Mouse (Mus musculus): ENCODE measurements around the gene Spink2. TPM values are rescaled to one million over a fixed set of nuclear protein-coding genes. Genes with fewer than 3 reads are reported as not detected.

Spink2 gene
- polyA plus RNA-seq, 1 experiment from 2014 or later = 2.3 TPM

DNA sequence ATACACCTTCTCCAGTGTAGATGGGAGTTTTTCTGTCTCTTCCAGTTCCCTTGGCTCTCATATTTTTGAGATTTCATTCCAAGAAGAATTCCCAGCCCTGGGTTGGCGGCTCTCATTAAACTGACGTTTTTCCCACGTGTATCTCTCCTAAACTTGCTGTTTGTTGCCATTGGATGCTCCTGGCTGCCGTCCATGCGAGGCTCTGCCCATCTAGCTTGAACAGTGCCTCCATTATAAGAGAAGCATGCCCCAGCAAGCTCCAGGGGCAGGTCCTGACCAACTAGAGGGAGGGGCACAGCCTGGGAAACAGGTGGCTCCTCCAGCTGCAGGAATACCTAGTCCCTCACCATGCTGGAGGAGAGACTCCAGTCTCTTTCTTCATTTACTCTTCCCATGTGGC, 54.3 kb downstream of the Spink2 start:
- TF ChIP-seq EP300 (optimal IDR thresholded peaks at IDR 0.05) (no peak), CTCF (IDR thresholded peaks at IDR 0.05; ENCODE audit: low read depth) (no peak)
- no peak overlapping the region for H3K4me2 ChIP-seq (replicated peaks; ENCODE audit: low read depth)
- H3K27ac ChIP-seq (replicated peaks) = 0 out of 2 replicates have a peak overlapping the region, but pooled peaks have one; percentile 40
- no peak for ATAC-seq (ENCODE audit: low FRiP score, low TSS enrichment)
- no peaks in the 10 kb centered on the region for H3K36me3 ChIP-seq (ENCODE audit: control insufficient read depth, insufficient read depth, low read length)
- H3K9me3 ChIP-seq (ENCODE audit: control insufficient read depth, low read length) = no peaks in the 10 kb centered on the region
- no peaks in the 10 kb centered on the region for H3K4me1 ChIP-seq (replicated peaks; ENCODE audit: control insufficient read depth, insufficient read depth)
- H3K9ac ChIP-seq (ENCODE audit: low read length) = no peak overlapping the region
- H3K4me3 ChIP-seq (ENCODE audit: low read depth, low read length) = no peak overlapping the region
- H3K27me3 ChIP-seq (ENCODE audit: control insufficient read depth, insufficient read depth, low read length) = no peaks in the 10 kb centered on the region
- WGBS = 52% methylated on average over 5 of the region's 5 CpGs
- no peak for DNase-seq (ENCODE audit: low spot score)

DNA sequence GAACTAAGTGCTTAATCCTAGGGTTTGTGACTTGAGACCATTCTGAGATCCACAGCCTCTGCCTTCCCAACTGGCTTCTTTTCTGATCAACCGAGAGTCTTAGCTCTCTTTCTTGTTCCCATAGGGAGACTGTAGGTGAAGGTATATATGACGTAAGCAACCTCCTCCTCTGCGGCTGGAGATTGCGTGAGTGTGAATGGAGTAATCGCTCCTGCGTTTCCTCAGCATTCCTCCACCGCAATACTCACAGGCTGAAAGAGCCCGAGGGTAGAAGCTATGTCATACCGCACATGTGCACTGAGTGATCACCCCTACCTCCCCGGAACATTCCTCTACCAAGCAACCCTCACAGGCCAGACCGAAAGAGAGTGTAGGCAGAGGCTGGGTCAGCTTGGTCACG, 55.7 kb downstream of the Spink2 start:
- TF ChIP-seq CTCF (IDR thresholded peaks at IDR 0.05; ENCODE audit: low read depth) (no peak), EP300 (optimal IDR thresholded peaks at IDR 0.05) (no peak)
- Histone ChIP-seq H3K36me3 (ENCODE audit: control insufficient read depth, insufficient read depth, low read length) (no peaks in the 10 kb centered on the region), H3K27ac (replicated peaks) (peak overlapping the region; percentile 56; the same call in 1 of the 2 replicates), H3K9me3 (ENCODE audit: control insufficient read depth, low read length) (no peaks in the 10 kb centered on the region), H3K27me3 (ENCODE audit: control insufficient read depth, insufficient read depth, low read length) (no peaks in the 10 kb centered on the region), H3K4me1 (replicated peaks; ENCODE audit: control insufficient read depth, insufficient read depth) (no peaks in the 10 kb centered on the region), H3K4me2 (replicated peaks; ENCODE audit: low read depth) (no peak overlapping the region), H3K4me3 (ENCODE audit: low read depth, low read length) (no peak overlapping the region), H3K9ac (ENCODE audit: low read length) (no peak overlapping the region)
- ATAC-seq (ENCODE audit: low FRiP score, low TSS enrichment) (no peak; the same call in 1 of the 2 replicates), DNase-seq (ENCODE audit: low spot score) (no peak)
- 85% methylated on average over 12 of the region's 12 CpGs for WGBS

Other genes starting within 250 kb of the Spink2 start
- gene Srp72, start 236.8 kb downstream of the Spink2 start, polyA plus RNA-seq (2015; fragmentation: Nextera tagmentation; extraction: Ambion mirVana) = 47.1 and 49.2 TPM in 2 replicates
- not detected in 2 replicates for gene Arl9, start 207.4 kb downstream of the Spink2 start, polyA plus RNA-seq (2015; fragmentation: Nextera tagmentation; extraction: Ambion mirVana)
- gene Thegl, start 195.4 kb downstream of the Spink2 start, polyA plus RNA-seq (2015; fragmentation: Nextera tagmentation; extraction: Ambion mirVana) = 0.08 TPM in 1 of 2 replicates, not detected in the other
- gene Hopx, start 96.3 kb downstream of the Spink2 start, polyA plus RNA-seq (2015; fragmentation: Nextera tagmentation; extraction: Ambion mirVana) = 26.6 and 30.2 TPM in 2 replicates
- 12.1 and 12.5 TPM in 2 replicates for gene Rest, start 54.0 kb upstream of the Spink2 start, polyA plus RNA-seq (2015; fragmentation: Nextera tagmentation; extraction: Ambion mirVana)
- gene Noa1, start 98.6 kb upstream of the Spink2 start, polyA plus RNA-seq (2015; fragmentation: Nextera tagmentation; extraction: Ambion mirVana) = 15.1 and 16.3 TPM in 2 replicates
- gene Polr2b, start 98.7 kb upstream of the Spink2 start, polyA plus RNA-seq (2015; fragmentation: Nextera tagmentation; extraction: Ambion mirVana) = 21.7 and 23.5 TPM in 2 replicates
- 421 and 437 TPM in 2 replicates for gene Igfbp7, start 196.6 kb upstream of the Spink2 start, polyA plus RNA-seq (2015; fragmentation: Nextera tagmentation; extraction: Ambion mirVana)